Mouse (Mus musculus): ENCODE data around the gene Kcnj14. TPM values are rescaled to one million over a fixed set of nuclear protein-coding genes. Genes with fewer than 3 reads are reported as not detected.

Kcnj14 gene
- total and polyA plus RNA-seq, 3 experiments, result 0.39 to 1.3 TPM; not detected in 1

- Histone ChIP-seq H3K27me3 (ENCODE audit: control insufficient read depth in 1 of 2, insufficient read depth in 2 of 2, low read length in 2 of 2) (peaks cover 0 to 1% of the 10 kb centered on the region in 2 experiments; a peak in 2 of 4 replicates), H3K36me3 (ENCODE audit: control insufficient read depth in 1 of 2, insufficient read depth in 2 of 2, low read length in 2 of 2) (peaks cover 0 to 4% of the 10 kb centered on the region in 2 experiments; a peak in 1 of 4 replicates), H3K79me2 (ENCODE audit: control insufficient read depth, insufficient read depth, low read length, poor library complexity) (no peaks in the 10 kb centered on the region), H3K4me1 (ENCODE audit: control insufficient read depth in 1 of 2, insufficient read depth in 2 of 2, low read length in 2 of 2) (peaks cover 5 to 12% of the 10 kb centered on the region in 2 experiments; a peak in 3 of 4 replicates), H3K9ac (ENCODE audit: control insufficient read depth, low read depth, low read length, poor library complexity, severe bottlenecking) (no peak overlapping the region), H3K4me3 (ENCODE audit: control insufficient read depth in 1 of 2, insufficient read depth in 1 of 2, low read depth in 2 of 2, low read length in 2 of 2) (no peak overlapping the region), H3K27ac (ENCODE audit: control insufficient read depth, low read depth, low read length) (no peak overlapping the region), H3K9me3 (replicated peaks; ENCODE audit: insufficient read depth, low read length) (no peaks in the 10 kb centered on the region)
- DNase-seq (ENCODE audit: low read depth, low spot score), result no peak
- no peak for TF ChIP-seq SIN3A (IDR thresholded peaks at IDR 0.05; ENCODE audit: low read length)
- TF ChIP-seq RAD21 (IDR thresholded peaks at IDR 0.05; ENCODE audit: low read depth, low read length), result no peak
- TF ChIP-seq HCFC1 (IDR thresholded peaks at IDR 0.05; ENCODE audit: low read depth, low read length), result no peak
- no peak for TF ChIP-seq CHD1 (IDR thresholded peaks at IDR 0.05; ENCODE audit: low read depth, low read length)
- TF ChIP-seq MAFK (IDR thresholded peaks at IDR 0.05; ENCODE audit: borderline replicate concordance, low read depth, low read length), result no peak
- no peak for TF ChIP-seq ZMIZ1 (IDR thresholded peaks at IDR 0.05; ENCODE audit: low read depth, low read length)
Observed at GRCm38 (mm10) chr7:45793969-45794585, 30.5 kb downstream of the Kcnj14 start.

GRCm38 (mm10) chr7:45793240-45793639, 31.3 kb downstream of the Kcnj14 start:
- Histone ChIP-seq H3K36me3 (ENCODE audit: control insufficient read depth in 1 of 2, insufficient read depth in 2 of 2, low read length in 2 of 2) (peaks cover 0 to 4% of the 10 kb centered on the region in 2 experiments; a peak in 1 of 4 replicates), H3K9ac (ENCODE audit: control insufficient read depth, low read depth, low read length, poor library complexity, severe bottlenecking) (no peak overlapping the region), H3K79me2 (ENCODE audit: control insufficient read depth, insufficient read depth, low read length, poor library complexity) (no peaks in the 10 kb centered on the region), H3K27me3 (ENCODE audit: control insufficient read depth in 1 of 2, insufficient read depth in 2 of 2, low read length in 2 of 2) (peaks cover 0 to 1% of the 10 kb centered on the region in 2 experiments; a peak in 2 of 4 replicates), H3K4me1 (ENCODE audit: control insufficient read depth in 1 of 2, insufficient read depth in 2 of 2, low read length in 2 of 2) (peaks cover 2 to 8% of the 10 kb centered on the region in 2 experiments; a peak in 2 of 4 replicates), H3K9me3 (replicated peaks; ENCODE audit: insufficient read depth, low read length) (no peaks in the 10 kb centered on the region), H3K4me3 (ENCODE audit: control insufficient read depth in 1 of 2, insufficient read depth in 1 of 2, low read depth in 2 of 2, low read length in 2 of 2) (no peak overlapping the region), H3K27ac (ENCODE audit: control insufficient read depth, low read depth, low read length) (no peak overlapping the region)
- no peak for DNase-seq (ENCODE audit: low read depth, low spot score)
- no peak for TF ChIP-seq TAL1 (IDR thresholded peaks at IDR 0.05; ENCODE audit: low read length)
- no peak for TF ChIP-seq RCOR1 (IDR thresholded peaks at IDR 0.05; ENCODE audit: low read depth, low read length)
- no peak for TF ChIP-seq NELFE (IDR thresholded peaks at IDR 0.05; ENCODE audit: low read depth, low read length)
- no peak for TF ChIP-seq GATA1 (IDR thresholded peaks at IDR 0.05; ENCODE audit: low read depth, low read length)
- TF ChIP-seq RAD21 (IDR thresholded peaks at IDR 0.05; ENCODE audit: low read depth, low read length), result no peak
- TF ChIP-seq SIN3A (IDR thresholded peaks at IDR 0.05; ENCODE audit: low read length), result no peak
- TF ChIP-seq BHLHE40 (IDR thresholded peaks at IDR 0.05; ENCODE audit: borderline replicate concordance, low read depth, low read length), result no peak
- no peak for TF ChIP-seq EP300 (IDR thresholded peaks at IDR 0.05; ENCODE audit: low read depth in 1 of 2, low read length in 2 of 2)
- TF ChIP-seq CHD2 (IDR thresholded peaks at IDR 0.05; ENCODE audit: low read length), result no peak
- no peak for TF ChIP-seq ELF1 (IDR thresholded peaks at IDR 0.05; ENCODE audit: low read depth, low read length)
- no peak for TF ChIP-seq NRF1 (IDR thresholded peaks at IDR 0.05; ENCODE audit: insufficient read depth, low read depth, low read length, poor library complexity, severe bottlenecking)
- no peak for TF ChIP-seq ZNF384 (IDR thresholded peaks at IDR 0.05; ENCODE audit: low read depth, low read length)
- TF ChIP-seq USF1 (IDR thresholded peaks at IDR 0.05; ENCODE audit: low read depth, low read length), result no peak
- no peak for TF ChIP-seq MXI1 (IDR thresholded peaks at IDR 0.05; ENCODE audit: low read depth, low read length)
- no peak for TF ChIP-seq CTCF (IDR thresholded peaks at IDR 0.05 in 2 of 3, conservative IDR thresholded peaks at IDR 0.05 in 1 of 3; ENCODE audit: control insufficient read depth in 1 of 3, insufficient read depth in 1 of 3, low read depth in 2 of 3, low read length in 3 of 3, poor library complexity in 1 of 3, severe bottlenecking in 1 of 3)
- TF ChIP-seq ZC3H11A (IDR thresholded peaks at IDR 0.05; ENCODE audit: low read depth, low read length), result no peak
